Mouse (Mus musculus) stomach, postnatal 0 days (tissue): Measurements from ENCODE around the gene Tesc. TPM values are rescaled to one million over a fixed set of nuclear protein-coding genes. Genes with fewer than 3 reads are reported as not detected.

Source experiments
- ATAC-seq: fragments of 200-750 bp; cut with Nextera tagmentation; 2 replicates; pipeline ENCODE4 v1.8.0; 2017; ENCODE audit not compliant: low FRiP score, low TSS enrichment
- DNase-seq: peaks from one replicate; pipeline ENCODE4 v3.0.0-alpha.2; 2016; ENCODE audit warnings: low spot score
- H3K27ac ChIP-seq: fragments of 300-500 bp; sonication (generic); replicated peaks from 2 replicates; pipeline ENCODE4 v1.5.1; 2014; ENCODE audit warnings: mild to moderate bottlenecking, control low read depth
- H3K27me3 ChIP-seq: fragments of 300-500 bp; sonication (generic); 2 replicates; pipeline ENCODE4 v1.6.1; 2014; ENCODE audit warnings: low read length; ENCODE audit not compliant: control insufficient read depth, insufficient read depth
- H3K36me3 ChIP-seq: fragments of 300-500 bp; sonication (generic); 2 replicates; pipeline ENCODE4 v1.6.1; 2014; ENCODE audit warnings: low read length, mixed read lengths; ENCODE audit not compliant: control insufficient read depth, insufficient read depth
- H3K4me1 ChIP-seq: fragments of 300-500 bp; sonication (generic); replicated peaks from 2 replicates; pipeline ENCODE4 v1.6.1; 2014; ENCODE audit warnings: antibody characterized with exemption; ENCODE audit not compliant: control insufficient read depth, insufficient read depth
- H3K4me2 ChIP-seq: fragments of 300-500 bp; sonication (generic); replicated peaks from 2 replicates; pipeline ENCODE4 v1.6.1; 2014; ENCODE audit warnings: low read depth, mild to moderate bottlenecking, control low read depth, moderate library complexity
- H3K4me3 ChIP-seq: fragments of 300-500 bp; sonication (generic); 2 replicates; pipeline ENCODE4 v1.5.1; 2014; ENCODE audit warnings: low read depth, low read length, control low read depth
- H3K9ac ChIP-seq: fragments of 300-500 bp; sonication (generic); 2 replicates; pipeline ENCODE4 v1.6.1; 2014; ENCODE audit warnings: mild to moderate bottlenecking, low read length, control low read depth, mixed read lengths
- H3K9me3 ChIP-seq: fragments of 300-500 bp; sonication (generic); 2 replicates; pipeline ENCODE4 v1.6.1; 2016; ENCODE audit warnings: low read length; ENCODE audit not compliant: control insufficient read depth
- CTCF ChIP-seq: IDR thresholded peaks from 2 replicates; pipeline ENCODE4 v1.5.1; 2016; ENCODE audit warnings: antibody characterized with exemption, low read depth, mild to moderate bottlenecking, moderate library complexity
- EP300 ChIP-seq: optimal IDR thresholded peaks from 2 replicates; pipeline ENCODE3; 2016; ENCODE audit warnings: antibody characterized with exemption
- WGBS: fragments of 180-500 bp; shearing (Covaris S2); extraction: QIAGEN DNeasy Blood & Tissue Kit; methylation state at CpG from one replicate; pipeline ENCODE4 v1.1.7; 2014; 5-methylcytosine and 5-hydroxymethylcytosine counted together
- polyA plus RNA-seq: library from polyadenylated mRNA; unstranded; fragments of >200 nt; fragmentation: Nextera tagmentation; extraction: Ambion mirVana; gene quantifications from 2 replicates; pipeline ENCODE4 v1.2.1, GENCODE M21; 2015

The Tesc gene
- polyA plus RNA-seq, 1 experiment from 2014 or later: 112 TPM

GRCm38 (mm10) chr5:118036888-118037797 lies 9.6 kb downstream of the Tesc start:
- H3K27ac ChIP-seq: no peak overlapping the region; the same call in 1 of the 2 replicates
- H3K4me2 ChIP-seq: no peak overlapping the region; the same call in 1 of the 2 replicates
- H3K36me3 ChIP-seq: no peaks in the 10 kb centered on the region
- ATAC-seq (no peak; the same call in 1 of the 2 replicates), DNase-seq (no peak)
- WGBS: 39% methylated on average over 25 of the region's 25 CpGs
- no peak overlapping the region for H3K4me3 ChIP-seq
- TF ChIP-seq EP300 (no peak), CTCF (no peak)
- no peaks in the 10 kb centered on the region for H3K4me1 ChIP-seq
- H3K27me3 ChIP-seq: no peaks in the 10 kb centered on the region
- no peaks in the 10 kb centered on the region for H3K9me3 ChIP-seq
- H3K9ac ChIP-seq: no peak overlapping the region

- Histone ChIP-seq H3K27ac (0 out of 2 replicates have a peak overlapping the region, but pooled peaks have one; percentile 14), H3K4me2 (no peak overlapping the region), H3K36me3 (no peaks in the 10 kb centered on the region), H3K9ac (no peak overlapping the region), H3K9me3 (no peaks in the 10 kb centered on the region), H3K4me3 (no peak overlapping the region), H3K27me3 (no peaks in the 10 kb centered on the region), H3K4me1 (no peaks in the 10 kb centered on the region)
- peak; percentile 87 for ATAC-seq
- WGBS: 16% methylated on average over 10 of the region's 10 CpGs
- TF ChIP-seq CTCF (no peak), EP300 (no peak)
- peak; percentile 84 for DNase-seq
These were observed 10.4 kb downstream of the Tesc start for GRCm38 (mm10) chr5:118037798-118038484.

- WGBS: 34% methylated on average over 12 of the region's 12 CpGs
- DNase-seq (no peak), ATAC-seq (no peak)
- no peaks in the 10 kb centered on the region for H3K36me3 ChIP-seq
- peak overlapping the region; percentile 35; the same call in 1 of the 2 replicates for H3K9ac ChIP-seq
- H3K4me3 ChIP-seq: no peak overlapping the region
- H3K4me1 ChIP-seq: no peaks in the 10 kb centered on the region
- no peak overlapping the region for H3K4me2 ChIP-seq
- no peaks in the 10 kb centered on the region for H3K27me3 ChIP-seq
- no peaks in the 10 kb centered on the region for H3K9me3 ChIP-seq
- no peak overlapping the region for H3K27ac ChIP-seq
- TF ChIP-seq EP300 (no peak), CTCF (no peak)
These were observed 11.7 kb downstream of the Tesc start for GRCm38 (mm10) chr5:118039241-118039668.

- H3K4me1 ChIP-seq: no peaks in the 10 kb centered on the region
- no peaks in the 10 kb centered on the region for H3K9me3 ChIP-seq
- no peak overlapping the region for H3K27ac ChIP-seq
- no peak overlapping the region for H3K9ac ChIP-seq
- TF ChIP-seq CTCF: no peak
- TF ChIP-seq EP300: no peak
- H3K4me2 ChIP-seq: no peak overlapping the region
- H3K4me3 ChIP-seq: no peak overlapping the region
- no peak for ATAC-seq
- H3K36me3 ChIP-seq: no peaks in the 10 kb centered on the region
- H3K27me3 ChIP-seq: no peaks in the 10 kb centered on the region
- no peak for DNase-seq
- WGBS: 68% methylated on average over 6 of the region's 6 CpGs
These were observed 15.1 kb downstream of the Tesc start for GRCm38 (mm10) chr5:118042599-118042998.

GRCm38 (mm10) chr5:118043761-118044160 lies 16.2 kb downstream of the Tesc start:
- no peak overlapping the region for H3K9ac ChIP-seq
- 78% methylated on average over 4 of the region's 4 CpGs for WGBS
- DNase-seq: no peak
- H3K4me2 ChIP-seq: no peak overlapping the region
- ATAC-seq: no peak
- H3K4me1 ChIP-seq: no peaks in the 10 kb centered on the region
- no peaks in the 10 kb centered on the region for H3K36me3 ChIP-seq
- H3K4me3 ChIP-seq: no peak overlapping the region
- no peak for TF ChIP-seq CTCF
- no peak for TF ChIP-seq EP300
- no peaks in the 10 kb centered on the region for H3K9me3 ChIP-seq
- H3K27me3 ChIP-seq: no peaks in the 10 kb centered on the region
- H3K27ac ChIP-seq: no peak overlapping the region
